Mouse (Mus musculus): ENCODE data around the gene Jmy. TPM values are rescaled to one million over a fixed set of nuclear protein-coding genes. Genes with fewer than 3 reads are reported as not detected.

Jmy gene
- total RNA-seq, 2 experiments from 2014 or later, result 37.8 to 40.7 TPM

DNA sequence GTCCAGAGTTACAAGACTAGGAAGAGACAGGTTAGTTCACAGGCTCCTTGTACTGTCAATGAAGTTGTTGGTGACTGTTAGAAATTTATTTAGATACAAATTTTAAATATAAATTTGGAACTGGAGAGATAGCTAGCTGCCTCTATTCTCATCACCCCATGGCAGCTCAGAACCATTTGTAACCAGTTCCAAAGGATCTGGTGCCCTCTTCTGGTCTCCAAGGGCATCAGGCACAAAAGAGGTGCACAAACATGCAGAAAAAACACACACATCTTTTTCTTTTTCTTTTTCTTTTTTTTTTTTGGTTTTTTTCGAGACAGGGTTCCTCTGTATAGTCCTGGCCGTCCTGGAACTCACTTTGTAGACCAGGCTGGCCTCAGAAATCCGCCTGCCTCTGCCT is 18.5 kb downstream of the Jmy start:
- no peak for DNase-seq (ENCODE audit: extremely low spot score in 1 of 2, low spot score in 2 of 2)
- intact Hi-C loops (cut with DNase I), result no loop called here

GRCm38 (mm10) chr13:93478344-93478743 is 21.3 kb downstream of the Jmy start:
- intact Hi-C loops (cut with DNase I), result no loop called here

GRCm38 (mm10) chr13:93468355-93468754 is 31.3 kb downstream of the Jmy start:
- intact Hi-C loops (cut with DNase I), result no loop called here
- no peak for DNase-seq (ENCODE audit: extremely low spot score in 1 of 2, low spot score in 2 of 2)

More at GRCm38 (mm10) chr13:93478344-93478743, 21.3 kb downstream of the Jmy start:
- no peak for DNase-seq (ENCODE audit: extremely low spot score in 1 of 2, low spot score in 2 of 2)

DNA sequence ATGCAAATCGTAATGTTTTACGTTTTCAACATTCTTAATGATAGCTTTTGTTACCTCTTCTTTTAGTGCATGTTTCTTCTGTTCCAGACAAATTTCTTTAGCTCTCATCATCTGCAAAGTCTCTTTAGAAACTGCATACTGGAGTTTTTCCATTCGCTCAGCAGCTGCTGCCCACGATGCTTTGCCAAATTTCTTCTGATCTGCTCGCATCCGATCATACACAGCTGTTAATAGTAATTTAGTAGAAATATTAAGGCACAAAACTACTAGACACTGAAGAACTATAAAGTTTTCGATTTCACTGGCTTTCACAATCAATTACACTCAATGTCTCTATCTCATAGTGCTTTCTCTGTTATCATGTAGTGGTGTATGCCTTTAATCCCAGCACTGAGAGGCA is 40.0 kb downstream of the Jmy start:
- intact Hi-C loops (cut with DNase I), result no loop called here

GRCm38 (mm10) chr13:93458616-93459015 is 41.0 kb downstream of the Jmy start:
- intact Hi-C loops (cut with DNase I), result no loop called here
- no peak for DNase-seq (ENCODE audit: extremely low spot score in 1 of 2, low spot score in 2 of 2)

More for the DNA sequence above, 40.0 kb downstream of the Jmy start:
- no peak for DNase-seq (ENCODE audit: extremely low spot score in 1 of 2, low spot score in 2 of 2)

- intact Hi-C loops (cut with DNase I), result no loop called here
- peak; percentile 38 to 42 for DNase-seq (ENCODE audit: extremely low spot score in 1 of 2, low spot score in 2 of 2)
Observed at GRCm38 (mm10) chr13:93453275-93453674, 46.3 kb downstream of the Jmy start.

GRCm38 (mm10) chr13:93440167-93440566 is 59.4 kb downstream of the Jmy start:
- no peak for DNase-seq (ENCODE audit: extremely low spot score in 1 of 2, low spot score in 2 of 2)
- intact Hi-C loops (cut with DNase I), result no loop called here

DNA sequence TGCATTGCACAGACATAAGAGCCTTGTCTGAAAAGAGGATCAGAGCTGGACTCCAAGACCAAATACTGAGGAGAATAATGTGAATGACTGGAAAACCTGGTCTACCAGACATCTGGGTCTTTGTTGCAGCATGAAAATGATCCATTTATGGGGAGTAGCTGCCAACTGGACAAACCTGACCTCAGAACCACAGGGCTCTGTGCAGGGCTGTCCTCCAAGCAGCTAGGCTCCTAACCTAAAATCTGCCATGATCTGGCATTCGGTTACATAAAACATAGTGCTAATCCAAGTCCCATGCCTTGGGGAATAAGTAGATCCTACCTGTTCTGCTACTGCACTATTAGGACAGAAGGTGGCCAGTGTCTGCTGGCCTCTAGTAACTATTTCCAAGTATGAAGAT is 70.4 kb downstream of the Jmy start:
- no peak for DNase-seq (ENCODE audit: extremely low spot score in 1 of 2, low spot score in 2 of 2)
- intact Hi-C loops (cut with DNase I), result no loop called here

GRCm38 (mm10) chr13:93427920-93428876 is 71.4 kb downstream of the Jmy start:
- no peak for DNase-seq (ENCODE audit: extremely low spot score in 1 of 2, low spot score in 2 of 2)
- intact Hi-C loops (cut with DNase I), result no loop called here

DNA sequence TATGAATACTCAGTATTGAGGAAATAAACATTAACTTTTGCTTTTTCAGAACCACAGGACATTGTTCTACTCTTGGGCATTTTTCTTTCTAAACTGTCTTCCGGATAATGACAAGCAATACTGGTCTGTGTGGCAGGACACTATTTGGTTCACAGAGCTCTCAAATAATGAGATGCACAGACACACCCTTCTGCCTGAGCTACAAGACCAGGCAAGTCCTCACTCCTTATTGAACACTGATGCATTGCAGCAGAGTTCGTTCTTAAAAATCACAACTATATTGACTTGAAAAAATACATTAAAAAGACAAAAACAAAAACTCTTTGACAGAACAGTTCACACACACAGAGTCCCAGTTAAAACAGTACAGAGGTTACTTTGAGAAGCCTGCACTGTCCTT is 76.4 kb downstream of the Jmy start:
- no peak for DNase-seq (ENCODE audit: extremely low spot score in 1 of 2, low spot score in 2 of 2)
- intact Hi-C loops (cut with DNase I), result no loop called here

DNA sequence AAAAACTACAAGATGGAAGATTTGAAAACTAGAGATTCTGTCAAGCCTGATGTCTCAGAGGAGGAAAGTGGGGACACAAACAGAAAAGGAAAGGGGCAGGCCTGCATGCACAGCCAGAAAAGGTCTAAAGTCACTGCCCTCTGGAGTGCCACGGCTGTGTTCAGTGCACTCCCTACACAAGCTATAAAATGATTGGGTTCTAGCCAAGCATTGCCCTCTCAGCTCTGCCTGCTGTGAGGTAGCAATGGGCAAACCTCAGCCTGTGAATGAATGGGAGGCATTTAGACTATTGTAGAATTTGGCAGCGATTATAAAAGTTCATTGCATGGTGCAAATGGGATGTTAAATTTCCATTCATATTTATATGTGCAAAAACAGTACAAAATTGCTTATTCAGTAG is 79.8 kb downstream of the Jmy start:
- no peak for DNase-seq (ENCODE audit: extremely low spot score in 1 of 2, low spot score in 2 of 2)
- intact Hi-C loops (cut with DNase I), result no loop called here

- DNase-seq (ENCODE audit: extremely low spot score in 1 of 2, low spot score in 2 of 2), result no peak
- intact Hi-C loops (cut with DNase I), result no loop called here
Observed at GRCm38 (mm10) chr13:93418292-93418691, 81.3 kb downstream of the Jmy start.

- DNase-seq (ENCODE audit: extremely low spot score in 1 of 2, low spot score in 2 of 2), result no peak
- intact Hi-C loops (cut with DNase I), result no loop called here
Observed at GRCm38 (mm10) chr13:93415055-93415454, 84.6 kb downstream of the Jmy start.

DNA sequence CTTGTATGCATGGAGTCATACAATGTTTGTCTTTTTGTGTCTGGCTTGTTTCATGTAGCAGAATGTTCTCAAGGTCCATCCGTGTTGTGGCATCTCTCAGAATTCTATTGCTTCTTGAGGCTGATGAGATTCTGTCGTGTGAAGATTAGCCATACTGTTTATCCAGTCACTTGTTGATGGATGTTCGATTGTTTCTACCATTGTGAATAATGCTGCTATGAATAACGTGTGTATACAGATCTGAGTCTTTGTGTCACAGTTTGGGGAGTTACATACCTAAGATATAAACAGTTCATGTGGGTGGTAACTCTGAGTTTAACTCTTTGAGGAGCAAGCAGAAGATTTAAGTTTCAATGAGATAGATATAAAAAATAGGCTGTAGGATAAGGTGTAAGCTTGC is 89.3 kb downstream of the Jmy start:
- intact Hi-C loops (cut with DNase I), result no loop called here
- DNase-seq (ENCODE audit: extremely low spot score in 1 of 2, low spot score in 2 of 2), result no peak

DNA sequence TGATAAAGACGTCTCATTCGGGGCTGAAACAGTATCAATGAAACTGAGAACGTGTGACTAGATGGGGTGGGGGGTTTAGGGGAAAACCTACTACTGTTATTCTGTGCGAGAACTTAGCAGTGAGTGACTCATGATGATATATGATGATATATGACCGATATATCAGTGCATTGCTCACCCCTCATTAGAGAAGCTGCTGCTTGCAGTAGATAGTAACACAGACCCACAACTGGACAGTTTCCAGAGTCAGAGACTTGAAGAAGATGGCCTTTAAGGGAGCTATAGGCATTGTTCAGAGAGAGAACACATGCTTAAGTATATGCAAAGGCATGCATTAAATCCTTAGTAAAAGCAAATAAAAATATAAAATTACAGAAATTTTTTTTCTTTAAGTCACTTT is 92.8 kb downstream of the Jmy start:
- intact Hi-C loops (cut with DNase I), result no loop called here
- no peak for DNase-seq (ENCODE audit: extremely low spot score in 1 of 2, low spot score in 2 of 2)

DNA sequence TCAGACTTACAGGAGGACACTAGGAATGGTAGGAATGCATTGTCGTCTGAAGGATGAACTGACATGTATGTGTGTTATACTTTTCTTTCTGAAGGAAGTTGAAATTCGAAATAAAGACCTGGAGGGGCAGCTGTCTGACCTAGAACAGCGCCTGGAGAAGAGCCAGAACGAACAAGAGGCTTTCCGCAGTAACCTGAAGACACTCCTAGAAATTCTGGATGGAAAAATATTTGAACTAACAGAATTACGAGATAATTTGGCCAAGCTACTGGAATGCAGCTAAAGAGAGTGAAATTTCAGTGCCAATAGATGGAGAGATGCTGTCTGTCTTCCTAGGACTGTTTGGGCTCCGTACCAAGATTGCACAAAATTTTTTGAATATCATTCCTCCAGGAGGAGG is 97.7 kb downstream of the Jmy start:
- DNase-seq (ENCODE audit: extremely low spot score in 1 of 2, low spot score in 2 of 2), result no peak
- intact Hi-C loops (cut with DNase I), result no loop called here

- intact Hi-C loops (cut with DNase I), result no loop called here
- no peak for DNase-seq (ENCODE audit: extremely low spot score in 1 of 2, low spot score in 2 of 2)
Observed at GRCm38 (mm10) chr13:93399710-93400216, 99.8 kb downstream of the Jmy start.

- intact Hi-C loops (cut with DNase I), result no loop called here
- no peak for DNase-seq (ENCODE audit: extremely low spot score in 1 of 2, low spot score in 2 of 2)
Observed at GRCm38 (mm10) chr13:93389242-93389625, 110.4 kb downstream of the Jmy start.

GRCm38 (mm10) chr13:93388594-93389241 is 110.9 kb downstream of the Jmy start:
- DNase-seq (ENCODE audit: extremely low spot score in 1 of 2, low spot score in 2 of 2), result no peak
- intact Hi-C loops (cut with DNase I), result no loop called here

GRCm38 (mm10) chr13:93387440-93387839 is 112.2 kb downstream of the Jmy start:
- no peak for DNase-seq (ENCODE audit: extremely low spot score in 1 of 2, low spot score in 2 of 2)
- intact Hi-C loops (cut with DNase I), result no loop called here
